Mouse (Mus musculus) hematopoietic multipotent progenitor cell, adult 10-12 weeks (in vitro differentiated cells): Measurements from ENCODE around the gene Vcpkmt. TPM values are rescaled to one million over a fixed set of nuclear protein-coding genes. Genes with fewer than 3 reads are reported as not detected.

ENCODE experiments used
- polyA plus RNA-seq: library from polyadenylated mRNA; stranded (reverse); fragments of >175 nt; gene quantifications from 2 replicates; pipeline ENCODE4 v1.2.3, GENCODE M21; 2012; ENCODE audit warnings: low replicate concordance

The Vcpkmt gene
- 8.3 and 8.4 TPM in 2 replicates for polyA plus RNA-seq

GRCm38 (mm10) chr12:69582613-69583269, at the start of gene Vcpkmt:
Gene Vcpkmt, minus strand, starts transcription at chr12:69583028.

Other genes starting within 250 kb of the Vcpkmt start
- 1.7 and 6.2 TPM in 2 replicates for gene Nemf, start 225.9 kb downstream of the Vcpkmt start, polyA plus RNA-seq
- gene Arf6, start 210.9 kb downstream of the Vcpkmt start, polyA plus RNA-seq: 298 and 367 TPM in 2 replicates
- 5.9 and 11.9 TPM in 2 replicates for gene Gm9887, start 210.6 kb downstream of the Vcpkmt start, polyA plus RNA-seq
- gene Sos2, start 98.8 kb upstream of the Vcpkmt start, polyA plus RNA-seq: 6.4 and 9.2 TPM in 2 replicates
- gene L2hgdh, start 141.8 kb upstream of the Vcpkmt start, polyA plus RNA-seq: 0.95 and 0.99 TPM in 2 replicates
- 6.5 and 16.2 TPM in 2 replicates for gene Atp5s, start 141.9 kb upstream of the Vcpkmt start, polyA plus RNA-seq
- 0.36 and 1.5 TPM in 2 replicates for gene Cdkl1, start 208.2 kb upstream of the Vcpkmt start, polyA plus RNA-seq